Mouse (Mus musculus): ENCODE results near the gene Rpl10a.
"Not testable (repeated sequence)": the region's sequence is repeated elsewhere in the genome, so short reads cannot be mapped to it uniquely, and the experiment has no call there.

Rpl10a gene

DNA sequence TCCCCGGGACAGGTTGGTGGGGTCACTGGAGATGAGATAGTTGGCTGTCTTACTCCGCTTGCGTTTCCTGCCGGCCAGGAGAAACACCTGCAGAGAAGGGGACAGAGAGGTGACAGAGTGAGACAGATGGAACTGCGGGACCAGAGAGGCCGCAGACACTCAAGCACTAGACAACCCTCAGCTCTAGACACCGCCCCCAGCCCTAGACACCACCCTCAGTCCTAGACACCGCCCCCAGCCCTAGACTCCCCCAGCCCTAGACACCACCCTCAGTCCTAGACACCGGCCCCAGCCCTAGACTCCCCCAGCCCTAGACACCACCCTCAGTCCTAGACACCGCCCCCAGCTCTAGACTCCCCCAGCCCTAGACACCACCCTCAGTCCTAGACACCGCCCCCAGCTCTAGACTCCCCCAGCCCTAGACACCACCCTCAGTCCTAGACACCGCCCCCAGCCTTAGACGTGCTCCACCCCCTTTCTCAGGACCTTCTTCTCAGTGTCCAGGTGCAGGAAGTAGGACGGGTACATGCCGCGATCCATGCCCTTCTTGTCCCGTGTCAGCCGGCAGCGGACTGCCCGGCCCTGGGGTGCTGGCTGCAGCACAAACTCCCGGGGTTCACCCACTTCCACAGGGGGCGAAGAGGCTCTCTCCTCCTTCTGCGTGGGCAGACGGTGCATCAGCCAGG lies 30.4 kb downstream of the Rpl10a start:
- not testable (repeated sequence) for DNase-seq (ENCODE audit: low read depth, low spot score)

DNA sequence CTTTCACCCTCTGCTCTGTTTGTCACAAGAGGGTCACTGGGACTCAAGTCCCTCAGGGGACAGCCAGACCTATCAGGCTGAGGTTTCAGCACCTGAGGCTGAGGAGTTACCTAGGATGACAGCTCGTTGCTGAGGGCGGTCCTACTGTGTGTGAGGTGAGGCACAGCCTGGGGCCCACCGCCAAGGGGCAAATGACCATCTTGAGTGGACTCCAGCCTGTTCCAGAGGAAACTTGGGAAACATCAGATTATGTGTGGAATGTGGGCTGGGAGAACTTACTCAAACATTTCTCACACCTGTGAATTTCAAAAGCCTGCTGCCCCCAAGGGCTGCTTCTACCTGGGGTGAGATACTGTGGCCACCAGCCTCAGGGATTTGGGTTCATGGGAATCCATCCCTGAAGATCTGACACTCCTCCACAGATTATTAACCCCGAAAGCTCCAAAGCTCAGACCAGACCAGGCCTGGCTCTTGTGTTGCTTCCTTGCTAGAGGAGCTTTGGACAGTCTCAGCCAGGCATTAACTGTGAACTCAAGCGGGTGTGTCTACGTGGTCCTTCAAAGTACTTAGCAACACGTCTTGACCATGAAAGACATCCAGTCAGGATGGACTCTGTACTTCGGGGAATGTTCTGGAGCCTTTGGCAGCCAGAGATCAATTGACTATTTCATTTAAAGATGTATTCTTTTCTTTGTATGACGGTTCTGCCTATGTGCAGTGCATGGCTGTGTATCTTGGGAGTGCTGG lies 32.4 kb downstream of the Rpl10a start:
- no peak for DNase-seq (ENCODE audit: low read depth, low spot score)

DNA sequence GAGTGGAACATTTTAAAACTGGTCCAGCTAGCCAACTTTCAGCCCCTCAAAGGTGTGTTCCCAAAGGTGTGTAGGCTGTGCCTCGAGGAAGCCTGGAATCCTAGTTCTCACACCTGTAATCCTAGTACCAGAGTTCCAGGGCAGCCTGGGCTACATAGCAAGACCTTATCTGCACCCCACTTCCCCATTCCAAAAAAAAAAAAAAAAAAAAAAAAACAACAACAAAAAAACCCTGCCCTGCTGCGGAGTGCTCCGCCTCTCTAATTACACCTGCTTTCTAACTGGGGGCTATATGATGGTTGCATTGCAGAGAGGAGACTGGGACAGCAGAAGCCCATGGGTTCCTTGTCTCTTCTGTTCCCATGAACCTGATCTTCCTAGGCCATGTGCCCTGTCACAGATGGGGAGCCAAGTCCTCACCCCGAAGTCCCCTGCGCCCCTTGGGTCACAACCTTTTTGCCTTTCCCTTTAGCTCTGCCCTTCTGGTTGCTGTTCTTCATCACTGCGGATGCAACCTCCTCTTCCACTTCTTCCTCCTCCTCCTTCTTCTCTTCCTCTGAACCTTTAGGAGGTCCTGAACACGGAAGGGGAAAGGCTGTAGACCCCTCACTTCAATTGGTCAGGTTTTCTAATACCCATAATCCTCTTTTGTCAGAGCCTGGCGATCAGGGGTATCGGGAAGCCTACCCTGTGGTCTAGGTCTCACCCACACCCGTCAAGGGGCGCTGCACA lies 33.8 kb downstream of the Rpl10a start:
- no peak for DNase-seq (ENCODE audit: low read depth, low spot score)

DNA sequence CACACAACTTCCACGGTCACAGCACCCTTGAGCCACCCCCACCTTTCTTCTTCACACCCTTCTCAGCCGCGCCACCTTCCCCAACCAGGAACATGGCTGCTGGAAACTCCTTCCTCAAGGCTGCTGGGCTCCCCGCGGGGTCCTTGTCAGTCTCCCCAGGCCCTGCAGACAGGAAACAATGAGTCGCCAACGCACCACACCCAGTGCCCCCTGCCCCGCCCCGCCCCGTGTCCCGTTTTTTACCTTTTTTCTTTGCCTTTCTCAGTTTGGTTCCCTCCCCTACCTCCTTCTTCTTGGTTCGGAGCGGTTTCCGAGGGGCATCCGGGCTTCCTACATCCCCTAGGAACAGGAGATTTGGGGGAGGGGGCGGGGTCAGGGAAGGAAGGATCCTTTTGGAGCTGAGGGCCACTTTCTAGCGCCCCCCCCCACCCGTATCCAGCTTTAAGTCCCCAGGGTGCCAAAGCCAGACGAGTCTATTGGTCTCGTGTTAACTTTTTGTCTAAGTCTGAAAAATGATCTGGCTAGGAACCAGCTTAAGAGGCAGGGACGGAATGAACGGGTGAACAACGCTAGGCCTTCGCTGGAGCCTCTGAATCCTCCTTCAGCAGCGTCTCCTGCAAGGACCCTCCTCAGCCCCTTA lies 34.5 kb downstream of the Rpl10a start:
- DNase-seq (ENCODE audit: low read depth, low spot score) = no peak

DNA sequence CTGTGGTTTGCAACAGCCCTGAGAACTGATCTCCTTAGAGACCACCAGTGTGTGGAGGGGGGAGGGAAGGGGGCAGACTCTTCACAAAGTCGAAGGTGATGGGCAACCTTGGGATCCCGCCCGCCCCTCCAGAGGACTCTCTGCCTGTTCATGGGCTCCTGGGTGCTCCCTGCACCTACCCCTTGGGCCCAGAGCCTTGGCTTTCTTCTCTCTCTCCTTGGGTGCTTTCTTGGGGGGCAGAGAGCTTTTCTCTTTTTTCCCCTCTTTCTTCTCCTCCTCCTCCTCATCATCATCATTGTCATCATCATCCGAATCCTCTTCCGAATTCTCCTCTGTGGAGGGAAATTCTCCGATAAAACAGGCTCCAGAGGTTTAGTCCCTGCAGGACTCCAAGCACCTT lies 35.2 kb downstream of the Rpl10a start:
- no peak for DNase-seq (ENCODE audit: low read depth, low spot score)

DNA sequence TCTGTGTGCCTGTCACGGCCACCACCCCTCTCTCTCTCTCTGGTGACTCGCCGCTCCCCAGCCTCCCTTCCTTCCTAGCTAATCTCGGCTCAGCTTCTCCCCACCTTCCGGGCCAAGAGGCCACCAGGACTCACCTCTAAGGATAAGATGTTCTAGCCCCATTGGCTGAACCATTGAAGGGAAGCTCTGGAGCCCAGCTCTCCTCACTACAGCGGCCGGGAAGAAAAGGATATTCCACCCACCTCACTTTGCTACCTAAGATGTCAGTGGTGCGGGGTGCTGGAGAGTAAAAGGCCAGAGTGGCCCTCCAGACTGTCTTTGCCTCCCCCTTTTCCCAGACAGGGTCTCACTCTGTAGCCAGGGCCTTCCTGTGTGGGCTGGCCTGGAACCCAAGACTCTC lies 36.9 kb downstream of the Rpl10a start, which contains the start of gene Tulp1:
Gene Tulp1, minus strand, starts transcription at position 101 of the 400 bp plus-strand sequence.
- peak; percentile 75 for DNase-seq (ENCODE audit: low read depth, low spot score)

DNA sequence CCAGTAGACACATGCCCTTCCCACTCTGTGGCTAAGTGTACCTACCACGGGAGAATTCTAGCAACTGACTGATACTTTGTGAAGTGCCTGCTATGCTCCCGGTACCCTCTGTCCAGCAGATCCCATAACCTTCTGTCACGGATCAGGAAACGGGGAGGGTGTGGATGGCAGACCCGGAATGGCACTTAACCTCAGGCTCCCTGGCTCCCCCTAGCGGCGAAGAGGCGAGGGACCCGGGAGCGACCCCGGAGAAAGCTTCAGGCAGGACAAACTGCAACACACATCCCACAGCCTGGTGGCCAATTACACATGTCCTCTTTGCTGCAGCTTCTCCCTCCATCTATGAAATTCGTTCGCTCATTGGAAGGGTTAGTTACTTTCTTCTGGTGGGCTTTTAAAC lies 40.2 kb downstream of the Rpl10a start:
- no peak for DNase-seq (ENCODE audit: low read depth, low spot score)

DNA sequence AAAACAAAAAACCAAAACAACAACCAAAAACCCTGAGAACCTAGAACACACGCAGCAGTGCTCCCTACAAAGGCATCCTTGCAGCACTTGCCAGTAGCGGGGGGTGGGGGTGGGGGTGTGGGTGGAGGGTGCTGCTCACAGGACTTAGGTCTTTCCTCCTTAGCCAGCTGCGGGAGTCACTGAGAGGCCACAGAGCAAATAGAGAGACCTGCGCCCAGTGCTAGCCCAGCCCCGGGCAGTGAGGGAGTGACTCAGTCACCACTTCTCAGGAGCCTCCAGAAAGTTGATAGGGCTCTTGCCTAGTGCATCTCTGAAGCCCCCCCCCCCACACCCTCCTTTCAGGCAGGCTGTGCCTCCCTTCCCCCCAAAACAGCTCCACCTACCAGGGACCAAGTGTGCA lies 40.8 kb downstream of the Rpl10a start:
- no peak for DNase-seq (ENCODE audit: low read depth, low spot score)

DNA sequence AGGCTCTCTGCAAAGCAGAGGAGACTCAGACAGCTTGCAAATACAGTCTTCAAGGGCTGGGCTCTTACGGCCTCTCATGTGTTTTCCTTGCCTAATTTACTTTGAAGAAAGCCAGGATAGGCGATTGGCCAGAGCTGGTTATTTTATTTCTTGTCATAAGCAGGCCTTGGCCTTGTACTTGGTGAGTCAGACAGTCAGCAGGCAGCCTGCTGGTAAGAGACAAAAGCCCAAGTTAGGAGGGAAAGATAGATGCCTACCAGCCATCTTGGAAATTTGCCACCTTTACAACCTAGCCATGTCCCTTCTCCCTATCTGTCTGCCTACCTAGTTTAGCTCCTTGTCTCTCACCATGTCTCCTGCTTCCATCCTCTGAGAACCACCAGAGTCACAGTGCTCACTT lies 43.0 kb downstream of the Rpl10a start:
- no peak for DNase-seq (ENCODE audit: low read depth, low spot score)

DNA sequence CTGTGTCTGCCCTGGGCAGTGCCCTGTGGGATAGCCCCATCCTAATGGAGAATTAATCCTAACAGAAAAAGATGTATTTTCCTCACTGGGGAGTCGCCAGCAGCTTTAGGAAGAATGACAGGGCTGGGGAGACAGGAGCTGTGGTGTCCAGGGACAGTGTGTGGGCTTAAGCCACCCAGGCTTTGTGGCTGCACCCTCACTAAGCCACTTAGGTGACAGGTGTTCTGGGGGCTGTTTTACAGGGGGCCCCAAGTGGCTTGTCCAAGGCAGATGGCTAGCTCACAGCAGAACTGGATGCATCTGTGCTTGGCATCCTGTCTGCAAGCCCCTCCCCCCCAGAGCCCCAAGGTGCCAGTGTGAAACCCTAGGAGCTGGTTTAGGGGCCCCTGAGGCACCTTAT lies 43.7 kb downstream of the Rpl10a start:
- peak; percentile 71 for DNase-seq (ENCODE audit: low read depth, low spot score)

DNA sequence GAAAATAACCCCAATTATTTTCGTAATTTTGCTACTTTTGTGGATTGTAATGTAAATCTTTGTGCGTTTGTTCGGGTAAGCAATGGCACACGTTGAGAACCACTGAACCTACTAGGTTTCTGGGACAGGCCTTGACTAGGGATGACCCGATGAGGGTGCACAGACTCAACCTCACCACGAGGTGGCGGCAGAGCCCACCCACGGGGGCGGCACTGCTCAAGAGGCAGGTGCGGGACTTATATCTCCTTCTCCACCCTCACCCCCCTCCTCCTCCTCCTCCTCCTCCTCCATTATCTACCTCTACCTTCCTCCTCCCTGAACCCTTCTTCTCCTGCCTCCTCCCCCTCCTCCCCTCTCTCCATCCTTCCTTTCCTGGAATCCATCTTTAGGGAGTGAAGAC lies 45.5 kb downstream of the Rpl10a start:
- DNase-seq (ENCODE audit: low read depth, low spot score) = peak; percentile 71

DNA sequence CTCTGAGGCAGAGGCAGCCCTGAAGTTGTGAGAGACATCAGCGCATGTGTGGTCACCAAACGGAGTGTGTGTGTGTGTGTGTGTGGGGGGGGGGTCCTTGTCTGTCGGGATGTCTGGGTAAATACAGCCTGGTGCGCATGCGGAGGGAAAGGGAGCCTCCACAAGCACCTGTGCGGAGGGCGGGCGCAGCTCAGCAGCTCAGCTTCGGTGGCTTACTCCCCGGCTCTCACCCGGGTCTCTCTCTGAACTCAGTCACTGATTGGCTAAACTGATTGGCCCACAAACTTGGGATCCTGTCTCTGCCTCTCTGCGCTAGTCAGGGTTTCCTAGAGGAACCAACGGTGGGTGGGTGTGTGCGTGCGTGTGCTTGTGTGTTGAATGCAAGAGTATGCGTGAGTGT lies 46.2 kb downstream of the Rpl10a start:
- DNase-seq (ENCODE audit: low read depth, low spot score) = no peak

DNA sequence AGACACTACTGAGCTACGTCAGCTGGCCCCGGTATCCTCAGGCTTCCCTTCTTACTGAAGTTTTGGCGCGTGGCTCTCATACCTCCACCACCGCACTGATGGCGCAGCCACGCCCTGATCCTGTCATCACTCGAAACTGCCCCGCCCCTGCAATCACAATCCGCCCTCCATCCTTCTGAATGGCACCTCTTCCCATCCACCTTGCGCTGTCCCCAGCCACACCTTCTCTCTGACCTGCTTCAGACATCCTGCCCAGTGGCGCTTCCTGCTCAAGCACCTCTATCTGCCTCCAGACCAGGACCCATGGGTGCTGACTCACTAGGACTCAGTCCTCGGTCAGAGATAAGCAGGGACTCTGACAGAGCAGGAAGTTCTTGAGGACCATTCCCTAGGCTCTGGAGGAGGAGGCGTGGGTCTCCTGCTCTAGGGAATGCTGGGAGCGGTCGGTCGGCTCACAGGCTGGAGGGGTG lies 47.4 kb downstream of the Rpl10a start:
- DNase-seq (ENCODE audit: low read depth, low spot score) = no peak

DNA sequence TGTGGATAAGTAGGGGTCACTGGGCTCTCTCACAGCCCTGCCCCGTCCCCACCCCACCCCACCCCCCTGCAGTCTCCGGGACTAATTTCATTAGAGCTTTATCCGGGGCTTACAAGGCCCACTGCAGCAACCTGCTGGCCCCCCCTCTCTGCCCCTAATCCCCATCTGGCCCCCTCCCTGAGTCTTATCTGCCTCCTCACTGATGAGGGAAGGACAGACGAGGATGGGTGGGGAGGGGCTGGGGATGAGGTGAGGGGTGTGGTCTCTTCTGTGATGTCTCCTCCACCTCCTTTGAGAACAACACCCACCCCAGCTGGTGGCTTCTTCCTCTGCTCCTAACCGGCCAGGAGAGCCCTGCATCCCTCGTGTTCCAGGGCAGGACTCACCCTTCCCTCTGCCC lies 52.0 kb downstream of the Rpl10a start:
- peak; percentile 90 for DNase-seq (ENCODE audit: low read depth, low spot score)
